Mouse (Mus musculus) bone marrow macrophage, adult 2 months (primary cell): ENCODE results near the gene Plekhm3. TPM values are rescaled to one million over a fixed set of nuclear protein-coding genes. Genes with fewer than 3 reads are reported as not detected.

Source experiments
- H3K27ac ChIP-seq: 2 replicates; pipeline ENCODE4 v1.5.1; 2012; ENCODE audit warnings: low read depth, low read length; ENCODE audit not compliant: insufficient read depth
- H3K4me1 ChIP-seq: 2 replicates; pipeline ENCODE4 v1.6.1; 2012; ENCODE audit warnings: low read length; ENCODE audit not compliant: control insufficient read depth, insufficient read depth
- H3K4me3 ChIP-seq: 2 replicates; pipeline ENCODE4 v1.5.1; 2012; ENCODE audit warnings: mild to moderate bottlenecking, low read length, moderate library complexity; ENCODE audit not compliant: insufficient read depth
- CTCF ChIP-seq: IDR thresholded peaks from 2 replicates; pipeline ENCODE4 v1.5.1; 2012; ENCODE audit warnings: low read depth, mild to moderate bottlenecking, low read length, moderate library complexity
- POLR2A ChIP-seq: IDR thresholded peaks from 2 replicates; pipeline ENCODE4 v1.6.1; 2012; ENCODE audit warnings: mild to moderate bottlenecking, low read depth, low read length, borderline replicate concordance
- polyA plus RNA-seq: library from polyadenylated mRNA; stranded (reverse); fragments of >200 nt; gene quantifications from 2 replicates; pipeline ENCODE4 v1.2.4, GENCODE M21; 2012; ENCODE audit not compliant: missing spikeins, insufficient read depth, insufficient read length

Plekhm3 gene
- polyA plus RNA-seq, 1 experiment: 24.9 TPM

DNA sequence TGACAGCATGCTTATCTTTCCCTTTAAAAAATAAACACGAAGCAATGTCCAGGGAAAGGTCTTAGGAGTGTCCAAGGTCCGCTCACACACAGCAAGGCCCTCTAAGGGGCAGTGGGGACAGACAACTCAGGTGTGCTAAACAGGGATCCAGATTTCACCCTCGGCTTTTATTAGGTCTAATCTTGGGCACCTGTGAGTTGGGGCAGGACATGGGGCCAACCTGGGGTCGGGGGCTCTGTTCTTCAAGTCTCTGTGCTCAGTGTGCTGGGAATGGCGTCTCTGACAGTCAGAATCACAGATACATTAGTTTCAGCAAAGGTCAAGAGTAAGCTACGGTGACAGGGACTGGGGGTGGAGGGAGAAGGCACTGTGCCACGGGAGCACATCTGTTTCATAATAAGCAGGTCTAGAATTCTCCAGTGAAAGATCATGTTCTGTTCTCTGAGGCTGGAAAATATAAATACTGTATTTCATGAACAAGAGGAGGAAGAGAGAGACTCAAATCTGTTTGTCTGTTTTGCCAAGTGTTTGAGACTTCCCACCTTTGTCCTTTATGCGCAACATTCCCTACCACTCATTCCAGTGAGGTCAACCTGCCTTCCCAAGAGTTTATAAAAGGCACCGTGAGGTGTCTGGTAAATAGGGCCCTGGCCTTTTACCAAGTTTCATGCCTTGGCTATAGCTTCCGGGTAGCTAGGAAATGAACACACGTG, 163.9 kb downstream of the Plekhm3 start:
- H3K4me1 ChIP-seq: peaks cover 39% of the 10 kb centered on the region
- H3K27ac ChIP-seq: no peak overlapping the region
- TF ChIP-seq CTCF (no peak), POLR2A (no peak)
- no peak overlapping the region for H3K4me3 ChIP-seq

DNA sequence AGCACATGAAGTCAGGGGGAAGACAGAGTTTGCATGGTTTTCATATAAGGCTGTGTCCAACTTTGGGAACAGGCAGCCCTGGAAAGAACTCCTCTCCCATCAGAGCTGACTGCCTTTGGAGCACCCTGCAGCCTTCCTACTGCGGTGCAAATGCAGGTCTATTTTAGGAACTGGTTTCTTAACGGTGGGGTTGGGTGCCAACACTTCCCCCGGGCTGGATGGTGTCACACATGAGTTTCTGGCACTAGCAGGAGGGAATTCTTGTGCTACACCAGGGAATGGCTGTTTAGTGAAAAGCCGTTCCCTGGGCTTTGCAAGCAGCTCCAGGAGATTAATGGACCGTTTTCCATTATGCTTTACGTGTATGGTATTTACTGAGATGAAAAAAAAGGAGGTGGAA, 164.8 kb downstream of the Plekhm3 start:
- no peak for TF ChIP-seq CTCF
- no peak for TF ChIP-seq POLR2A
- H3K4me3 ChIP-seq: no peak overlapping the region
- peaks cover 32% of the 10 kb centered on the region for H3K4me1 ChIP-seq
- no peak overlapping the region for H3K27ac ChIP-seq

DNA sequence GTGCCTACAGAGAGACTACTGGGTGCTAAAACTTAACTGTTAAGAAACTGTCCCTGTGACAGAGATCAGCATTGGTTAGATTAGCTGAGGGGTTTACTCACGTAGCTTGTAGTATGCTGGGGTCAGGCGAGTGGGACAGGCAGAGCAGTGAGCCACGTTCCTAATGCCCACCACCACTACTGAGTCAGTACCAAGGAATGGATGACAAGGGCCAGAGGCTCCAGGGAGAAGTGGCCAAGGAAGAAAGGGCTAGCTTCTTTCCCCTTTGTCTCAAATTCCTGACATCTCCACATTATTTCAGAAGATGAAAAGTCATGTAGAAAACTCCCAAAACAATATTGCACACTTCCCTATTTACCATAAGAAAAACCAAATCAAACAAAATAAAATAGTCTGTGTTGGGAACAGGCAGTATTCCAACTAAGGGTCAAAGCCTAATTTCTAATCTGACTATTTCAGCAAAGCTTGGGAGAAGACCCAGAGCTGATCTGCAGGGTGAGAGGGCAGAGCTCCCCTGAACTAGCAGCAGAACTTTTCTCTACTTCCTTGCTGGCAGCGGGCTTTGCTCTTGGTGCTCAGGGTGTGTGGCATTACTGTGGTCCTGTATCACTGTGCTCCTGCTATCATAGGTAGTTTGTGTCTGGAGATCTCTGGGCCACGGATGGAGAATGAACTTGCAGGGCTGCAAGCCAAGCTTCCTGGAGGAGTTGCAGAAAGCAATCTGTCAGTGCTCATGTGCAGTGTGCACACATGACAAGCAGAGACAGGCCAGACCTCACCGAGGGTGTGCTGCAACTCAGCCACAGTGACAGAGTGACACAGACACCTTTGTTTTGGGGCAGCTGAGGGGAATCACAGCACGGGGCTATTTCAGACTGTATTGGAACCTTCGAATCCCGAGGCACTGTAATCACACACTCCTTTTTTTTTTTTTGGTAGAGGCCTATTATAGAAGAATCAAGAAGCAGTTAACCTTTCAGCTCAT, 165.5 kb downstream of the Plekhm3 start:
- H3K27ac ChIP-seq: no peak overlapping the region
- no peak overlapping the region for H3K4me3 ChIP-seq
- TF ChIP-seq POLR2A (no peak), CTCF (no peak)
- peaks cover 26% of the 10 kb centered on the region for H3K4me1 ChIP-seq

DNA sequence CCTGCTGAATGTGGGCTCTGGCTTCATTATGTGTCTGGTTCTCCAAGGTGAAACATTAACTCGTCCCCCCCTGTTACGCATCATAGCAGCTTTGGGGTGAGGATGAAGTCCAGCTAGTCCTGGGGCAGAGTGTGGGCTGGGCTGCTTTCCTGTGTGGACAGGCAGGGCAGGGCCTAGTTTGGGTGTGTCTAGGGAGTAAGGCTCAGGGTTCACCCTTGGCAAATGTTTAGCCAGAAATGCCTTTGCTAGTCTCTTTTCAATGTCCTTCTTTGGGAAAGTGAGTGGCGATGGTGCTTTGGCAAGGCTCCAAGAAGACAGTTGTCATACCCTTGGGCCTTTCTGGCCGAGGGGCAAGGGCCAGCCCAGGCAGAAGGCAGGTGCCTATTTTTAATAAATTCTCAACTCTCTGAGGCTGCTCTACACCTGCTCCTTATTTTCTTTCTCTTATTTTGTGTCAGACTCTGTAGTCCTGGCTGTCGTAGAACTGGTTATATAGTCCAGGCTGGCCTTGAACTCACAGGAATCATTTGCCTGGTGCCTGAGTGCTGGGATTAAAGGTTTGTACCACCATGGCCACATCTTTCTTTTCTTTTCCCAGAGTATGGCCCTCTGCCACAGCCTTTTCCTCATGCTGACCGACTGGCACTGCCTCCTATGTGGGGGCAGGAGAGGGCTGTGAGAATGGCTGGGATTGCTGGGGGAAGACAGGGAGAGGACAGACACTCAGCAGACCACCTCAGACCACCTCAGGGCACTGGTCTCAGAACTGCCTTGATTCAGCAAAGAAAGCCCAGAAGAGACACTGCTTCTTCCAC, 168.7 kb downstream of the Plekhm3 start:
- TF ChIP-seq CTCF (no peak), POLR2A (no peak)
- peaks cover 13% of the 10 kb centered on the region for H3K4me1 ChIP-seq
- no peak overlapping the region for H3K27ac ChIP-seq
- no peak overlapping the region for H3K4me3 ChIP-seq

DNA sequence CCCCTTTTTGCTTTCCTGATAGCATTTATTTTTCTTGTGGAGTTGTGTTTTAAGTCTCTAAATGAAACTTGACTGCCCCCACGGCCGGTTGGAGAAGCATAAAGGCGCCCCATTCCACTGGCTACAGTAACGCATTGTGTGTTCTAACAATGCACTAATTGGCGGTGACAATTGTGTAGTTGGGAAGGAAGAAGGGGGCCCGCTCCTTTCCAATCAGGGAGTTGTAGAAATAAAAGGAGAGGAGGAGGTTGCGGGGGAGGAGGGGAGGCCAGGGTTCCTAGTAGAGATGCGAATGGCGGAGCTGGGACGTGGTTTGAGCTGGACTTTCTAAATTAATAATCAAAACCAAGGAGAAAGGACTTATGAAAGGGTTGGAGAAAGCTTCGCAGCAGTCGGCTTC, 176.8 kb downstream of the Plekhm3 start:
- Histone ChIP-seq H3K4me1 (peaks cover 8% of the 10 kb centered on the region), H3K27ac (no peak overlapping the region)
- TF ChIP-seq CTCF (no peak), POLR2A (no peak)

DNA sequence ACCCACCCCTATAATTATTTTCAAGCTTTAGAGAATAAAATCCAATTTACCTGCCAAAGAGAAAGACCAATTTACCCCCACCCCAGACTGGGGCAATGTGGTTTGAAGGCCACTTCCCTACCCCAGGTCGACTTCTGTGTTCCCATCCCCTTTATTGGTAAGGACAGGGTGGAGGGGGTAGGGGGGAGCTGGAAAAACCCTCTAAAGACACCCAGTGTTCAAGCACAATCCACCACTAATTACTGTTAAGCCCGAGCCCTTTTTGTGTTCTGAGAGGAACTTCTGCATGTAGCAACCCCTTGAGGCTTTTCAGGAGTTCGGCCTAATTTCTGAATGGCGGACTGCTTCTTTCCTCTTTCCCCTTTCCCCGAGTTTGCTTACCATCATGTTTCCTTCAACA, 177.2 kb downstream of the Plekhm3 start:
- H3K27ac ChIP-seq: no peak overlapping the region
- no peak overlapping the region for H3K4me3 ChIP-seq
- TF ChIP-seq POLR2A: no peak
- no peak for TF ChIP-seq CTCF
- peaks cover 8% of the 10 kb centered on the region for H3K4me1 ChIP-seq

More for the DNA sequence above, 176.8 kb downstream of the Plekhm3 start:
- no peak overlapping the region for H3K4me3 ChIP-seq

DNA sequence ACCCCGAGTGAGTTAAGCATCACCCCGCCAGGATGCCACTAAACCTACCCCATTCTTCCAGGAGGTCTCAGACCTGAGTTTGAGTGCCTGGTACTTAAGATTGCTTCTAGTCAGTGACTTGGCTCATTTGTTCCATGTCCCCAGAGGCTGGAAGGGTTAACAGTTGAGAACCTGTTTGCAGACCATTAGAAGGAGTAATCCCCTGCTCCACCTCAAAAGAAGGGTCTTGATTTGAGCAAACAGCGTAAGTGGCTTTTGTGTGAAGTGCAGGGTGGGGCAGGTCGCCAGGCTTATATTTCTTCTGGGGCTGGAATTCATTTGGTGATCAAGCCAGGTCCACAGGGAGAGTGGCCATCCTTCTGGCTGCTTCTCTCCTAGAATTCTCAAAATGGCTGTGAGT, 183.3 kb downstream of the Plekhm3 start:
- Histone ChIP-seq H3K4me1 (peaks cover under 1% of the 10 kb centered on the region), H3K4me3 (no peak overlapping the region), H3K27ac (no peak overlapping the region)
- no peak for TF ChIP-seq CTCF
- no peak for TF ChIP-seq POLR2A

DNA sequence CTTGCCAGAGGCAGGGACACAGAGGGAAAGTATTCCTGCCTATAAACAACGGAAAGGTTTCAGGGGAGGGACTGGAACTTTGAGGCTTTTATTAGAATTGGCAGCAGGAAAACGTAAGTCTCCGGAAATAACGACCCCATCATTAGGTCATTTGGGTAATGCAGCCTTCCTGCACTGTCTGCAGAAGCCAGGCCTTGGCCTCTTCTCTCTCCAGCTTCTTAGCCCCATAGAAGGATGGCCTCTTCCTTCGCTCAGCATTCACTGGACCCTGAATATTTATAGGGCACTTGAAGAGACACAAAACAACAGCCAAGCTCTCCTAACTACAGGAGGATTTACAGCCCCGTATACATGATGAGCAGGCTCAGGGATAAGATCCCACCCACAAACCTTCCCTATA, 186.5 kb downstream of the Plekhm3 start:
- no peak for TF ChIP-seq POLR2A
- no peak for TF ChIP-seq CTCF
- H3K4me3 ChIP-seq: no peak overlapping the region
- H3K27ac ChIP-seq: no peak overlapping the region
- H3K4me1 ChIP-seq: no peaks in the 10 kb centered on the region

DNA sequence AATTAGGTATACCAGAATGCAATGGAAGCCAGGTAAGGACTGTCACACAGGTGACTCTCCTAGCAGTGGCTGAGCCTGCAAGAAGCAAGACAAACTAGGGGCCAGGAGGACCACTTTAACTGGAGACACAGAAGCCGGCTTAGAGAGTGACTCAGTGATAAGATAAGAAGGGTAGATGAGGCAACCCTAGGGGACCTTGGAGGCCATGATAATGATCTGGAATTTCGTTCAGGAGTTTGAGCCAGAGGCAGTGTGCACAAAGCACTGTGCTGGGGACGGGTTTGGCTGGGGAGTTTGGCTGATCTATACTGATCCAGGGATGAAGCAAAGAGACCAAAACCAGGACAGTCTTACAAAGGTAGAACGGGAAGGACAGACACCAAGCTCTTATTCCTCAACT, 195.0 kb downstream of the Plekhm3 start:
- no peaks in the 10 kb centered on the region for H3K4me1 ChIP-seq
- TF ChIP-seq CTCF: no peak
- H3K4me3 ChIP-seq: no peak overlapping the region
- no peak overlapping the region for H3K27ac ChIP-seq
